Mouse (Mus musculus): ENCODE measurements around the gene Itpr2.

DNA sequence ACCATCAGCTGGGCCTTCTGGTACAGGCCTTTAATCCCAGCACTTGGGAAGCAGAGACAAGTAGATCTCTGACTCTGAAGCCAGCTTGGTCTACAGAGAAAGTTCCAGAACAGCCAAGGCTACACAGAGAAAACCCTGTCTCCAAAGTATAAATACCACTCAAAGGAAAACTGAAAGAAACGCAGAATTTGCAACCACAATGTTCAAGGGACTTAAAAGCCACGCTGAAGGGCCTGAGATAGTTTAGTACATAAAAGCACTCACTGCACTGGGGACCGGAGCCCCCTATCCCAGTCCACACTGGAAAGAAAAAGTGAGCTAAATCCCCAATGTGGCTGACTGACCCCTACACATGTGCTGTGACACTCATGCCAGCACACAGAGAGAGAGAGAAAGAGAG lies 4.6 kb downstream of the Itpr2 start:
- TF ChIP-seq CTCF (IDR thresholded peaks at IDR 0.05; ENCODE audit: low read depth, low read length) (no peak), POLR2A (IDR thresholded peaks at IDR 0.05; ENCODE audit: insufficient read depth, low read length) (no peak)
